Comparison of ENCODE assay signal across 8 mouse cellular contexts in genomic region chr19:3724779-3725178, GRCm38 (mm10). TPM values are rescaled to one million over a fixed set of nuclear protein-coding genes. Genes with fewer than 3 reads are reported as not detected.
A peak's percentile ranks its signal among the peaks of the same experiment; 100 is the strongest.
DNase-seq lines count a peak whose midpoint lies in the region; ATAC-seq and TF ChIP-seq lines count a peak whose summit lies in the region.

No protein-coding gene starts in this region.

- 16% methylated on average over 1 of the region's 1 CpGs for WGBS in liver, adult 2 months
- 12% methylated on average over 1 of the region's 1 CpGs for WGBS in liver, embryonic 12.5 days (ENCODE audit: insufficient replicate concordance)

- no peaks in the 10 kb centered on the region for H3K27me3 ChIP-seq in liver, adult 2 months (ENCODE audit: control insufficient read depth, insufficient read depth, low read length)
- no peaks in the 10 kb centered on the region for H3K27me3 ChIP-seq in liver, embryonic 12.5 days (replicated peaks)

- no peak overlapping the region for H3K27ac ChIP-seq in liver, adult 2 months (replicated peaks; ENCODE audit: insufficient read depth, low read depth, low read length)
- no peak overlapping the region for H3K27ac ChIP-seq in liver, embryonic 12.5 days

- H3K4me3 ChIP-seq in liver, adult 2 months (ENCODE audit: insufficient read depth, low read depth, low read length) = no peak overlapping the region
- H3K4me3 ChIP-seq in liver, embryonic 12.5 days = no peak overlapping the region

- DNase-seq in liver, adult 2 months (ENCODE audit: extremely low read depth, low read depth, low spot score) = peak; percentile 51
- peak; percentile 26 for DNase-seq in Muller cell, postnatal 12 days (ENCODE audit: inconsistent ontology term)
- DNase-seq in c-Kit-positive CD71-negative TER-119-negative erythroid progenitor cells, embryonic 14.5 days (ENCODE audit: low read depth) = peak; percentile 73
- DNase-seq in gastrocnemius, postnatal 10 days = peak; percentile 72
- peak; percentile 49 to 60 for DNase-seq in layer of hippocampus, postnatal 14 days (ENCODE audit: low spot score in 2 of 2)
- DNase-seq in retina, embryonic 14.5 days (ENCODE audit: low spot score) = peak; percentile 88

- no peaks in the 10 kb centered on the region for H3K4me1 ChIP-seq in liver, adult 2 months (ENCODE audit: control insufficient read depth, insufficient read depth, low read length)
- H3K4me1 ChIP-seq in liver, embryonic 12.5 days = peaks cover 4% of the 10 kb centered on the region; the same call in 1 of the 2 replicates

- no peak overlapping the region for H3K9ac ChIP-seq in liver, adult 2 months (ENCODE audit: low read depth, low read length)
- H3K9ac ChIP-seq in liver, embryonic 12.5 days = no peak overlapping the region

- H3K36me3 ChIP-seq in liver, adult 2 months (ENCODE audit: control insufficient read depth, insufficient read depth, low read length) = no peaks in the 10 kb centered on the region
- H3K36me3 ChIP-seq in liver, embryonic 12.5 days = no peaks in the 10 kb centered on the region

- TF ChIP-seq CTCF in liver, adult 2 months (IDR thresholded peaks at IDR 0.05; ENCODE audit: low read depth, low read length) = peak; percentile 58; the same call in 1 of the 2 replicates

- H3K9me3 ChIP-seq in liver, embryonic 12.5 days (replicated peaks) = peaks cover 4% of the 10 kb centered on the region; the same call in 1 of the 2 replicates

- H3K79me2 ChIP-seq in liver, adult 2 months (ENCODE audit: control insufficient read depth, insufficient read depth, low read length) = no peaks in the 10 kb centered on the region

- TF ChIP-seq POLR2A in liver, adult 2 months (IDR thresholded peaks at IDR 0.05; ENCODE audit: extremely low read depth, insufficient read depth, low read length) = no peak

- ATAC-seq in liver, embryonic 12.5 days = no peak
- ATAC-seq in erythroid progenitor cell, adult 5-6 weeks (replicated peaks; ENCODE audit: low FRiP score, poor library complexity, severe bottlenecking) = no peak

- no peak overlapping the region for H3K4me2 ChIP-seq in liver, embryonic 12.5 days

RNA-seq across cellular contexts. Expression of gene 1810055G02Rik, which starts 16.7 kb away (rescaled TPM):
- 10.6 and 20.1 TPM in 2 replicates for total RNA-seq in liver, adult 2 months (2014; rRNA removed)
- polyA plus RNA-seq in liver, adult 2 months (2012; rRNA removed) = 18.4 and 26.9 TPM in 2 replicates
- 16.4 and 16.5 TPM in 2 replicates for polyA plus RNA-seq in liver, embryonic 12.5 days (2016; fragmentation: Nextera tagmentation; extraction: Ambion mirVana)
- 10 to 100 TPM; 19.5 to 26.6 TPM for total RNA-seq in gastrocnemius, postnatal 10 days (2021)
- total RNA-seq in layer of hippocampus, postnatal 14 days (2021) = 10 to 100 TPM; 35.5 to 40.3 TPM
- total RNA-seq in erythroid progenitor cell, adult 5-6 weeks (2015; ENCODE audit: low replicate concordance) = 5.0 and 8.4 TPM in 2 replicates
- 3.1 and 3.2 TPM in 2 replicates for total RNA-seq in erythroid progenitor cell, adult 5-6 weeks (2017; ENCODE audit: low replicate concordance)

RNA-seq across cellular contexts. Expression of gene Lrp5, which starts 38.4 kb away (rescaled TPM):
- total RNA-seq in liver, adult 2 months (2014; rRNA removed) = 14.1 and 23.2 TPM in 2 replicates
- 32.6 and 42.4 TPM in 2 replicates for polyA plus RNA-seq in liver, adult 2 months (2012; rRNA removed)
- 2.7 TPM in 2 replicates for polyA plus RNA-seq in liver, embryonic 12.5 days (2016; fragmentation: Nextera tagmentation; extraction: Ambion mirVana)
- total RNA-seq in gastrocnemius, postnatal 10 days (2021) = 10 to 100 TPM; 40.7 to 44.1 TPM
- 10 to 100 TPM; 13.7 to 14.8 TPM for total RNA-seq in layer of hippocampus, postnatal 14 days (2021)
- 0.42 and 5.0 TPM in 2 replicates for total RNA-seq in erythroid progenitor cell, adult 5-6 weeks (2015; ENCODE audit: low replicate concordance)
- 1.8 and 1.9 TPM in 2 replicates for total RNA-seq in erythroid progenitor cell, adult 5-6 weeks (2017; ENCODE audit: low replicate concordance)

RNA-seq across cellular contexts. Expression of gene Kmt5b, which starts 42.4 kb away (rescaled TPM):
- total RNA-seq in liver, adult 2 months (2014; rRNA removed) = 25.4 and 30.4 TPM in 2 replicates
- polyA plus RNA-seq in liver, adult 2 months (2012; rRNA removed) = 5.6 and 6.7 TPM in 2 replicates
- polyA plus RNA-seq in liver, embryonic 12.5 days (2016; fragmentation: Nextera tagmentation; extraction: Ambion mirVana) = 12.5 and 13.4 TPM in 2 replicates
- 10 to 100 TPM; 25.0 to 32.5 TPM for total RNA-seq in gastrocnemius, postnatal 10 days (2021)
- total RNA-seq in layer of hippocampus, postnatal 14 days (2021) = 10 to 100 TPM; 59.0 to 61.5 TPM
- 15.1 and 19.1 TPM in 2 replicates for total RNA-seq in erythroid progenitor cell, adult 5-6 weeks (2015; ENCODE audit: low replicate concordance)
- total RNA-seq in erythroid progenitor cell, adult 5-6 weeks (2017; ENCODE audit: low replicate concordance) = 22.0 and 35.7 TPM in 2 replicates

Comparison
In these comparisons a context has a peak if more than half of its experiments do, and no peak if none do; other contexts are left out.
1. DNase-seq: peak in every context shown above with its lines; median percentile 88 in retina, embryonic 14.5 days; 73 in c-Kit-positive CD71-negative TER-119-negative erythroid progenitor cells, embryonic 14.5 days; 72 in gastrocnemius, postnatal 10 days; 54 in layer of hippocampus, postnatal 14 days; 51 in liver, adult 2 months; 26 in Muller cell, postnatal 12 days.